Mouse (Mus musculus): ENCODE results near the gene Nt5dc3. TPM values are rescaled to one million over a fixed set of nuclear protein-coding genes. Genes with fewer than 3 reads are reported as not detected.

The Nt5dc3 gene
- polyA plus RNA-seq, 1 experiment, result 15.5 TPM

GRCm38 (mm10) chr10:86761236-86761635, 17.6 kb upstream of the Nt5dc3 start:
- H3ac ChIP-seq (ENCODE audit: control insufficient read depth, insufficient read length), result no peak overlapping the region
- no peaks in the 10 kb centered on the region for H3K36me3 ChIP-seq (ENCODE audit: control insufficient read depth, insufficient read depth)
- no peaks in the 10 kb centered on the region for H3K27me3 ChIP-seq (ENCODE audit: control insufficient read depth, insufficient read depth, insufficient read length)
- H3K79me2 ChIP-seq (ENCODE audit: control insufficient read depth, insufficient read depth), result no peaks in the 10 kb centered on the region
- TF ChIP-seq MYOD1 (IDR thresholded peaks at IDR 0.05; ENCODE audit: control insufficient read depth in 1 of 3, insufficient read length in 2 of 3, low read depth in 2 of 3), result no peak
- no peak for TF ChIP-seq POLR2A (IDR thresholded peaks at IDR 0.05; ENCODE audit: insufficient read length, low read depth)
- no peak for TF ChIP-seq MAX (IDR thresholded peaks at IDR 0.05; ENCODE audit: low read depth)
- TF ChIP-seq REST (IDR thresholded peaks at IDR 0.05; ENCODE audit: insufficient read depth, insufficient read length), result no peak
- TF ChIP-seq POLR2AphosphoS2 (IDR thresholded peaks at IDR 0.05; ENCODE audit: insufficient read length, low read depth), result no peak
- TF ChIP-seq SRF (IDR thresholded peaks at IDR 0.05; ENCODE audit: control insufficient read depth, insufficient read length, low read depth), result no peak
- no peak for TF ChIP-seq MYOG (IDR thresholded peaks at IDR 0.05; ENCODE audit: control insufficient read depth in 1 of 3, insufficient read depth in 1 of 3, insufficient read length in 2 of 3, low read depth in 2 of 3)
- no peak for TF ChIP-seq E2F4 (IDR thresholded peaks at IDR 0.05; ENCODE audit: insufficient read depth)
- no peak for TF ChIP-seq CEBPB (IDR thresholded peaks at IDR 0.05; ENCODE audit: insufficient read depth, poor library complexity, severe bottlenecking)
- no peak for TF ChIP-seq TCF12 (IDR thresholded peaks at IDR 0.05; ENCODE audit: insufficient read depth, poor library complexity, severe bottlenecking)
- no peak for TF ChIP-seq TCF3 (IDR thresholded peaks at IDR 0.05; ENCODE audit: insufficient read length, low read depth)
- TF ChIP-seq USF1 (IDR thresholded peaks at IDR 0.05; ENCODE audit: low read depth), result no peak
- H3K4me2 ChIP-seq (ENCODE audit: low read depth), result no peak overlapping the region
- no peak overlapping the region for H3K4me3 ChIP-seq

- TF ChIP-seq E2F4 (IDR thresholded peaks at IDR 0.05; ENCODE audit: insufficient read depth) (no peak), MYOG (IDR thresholded peaks at IDR 0.05; ENCODE audit: control insufficient read depth in 1 of 3, insufficient read depth in 1 of 3, insufficient read length in 2 of 3, low read depth in 2 of 3) (no peak), TCF3 (IDR thresholded peaks at IDR 0.05; ENCODE audit: insufficient read length, low read depth) (no peak), MYOD1 (IDR thresholded peaks at IDR 0.05; ENCODE audit: control insufficient read depth in 1 of 3, insufficient read length in 2 of 3, low read depth in 2 of 3) (no peak), REST (IDR thresholded peaks at IDR 0.05; ENCODE audit: insufficient read depth, insufficient read length) (no peak), SRF (IDR thresholded peaks at IDR 0.05; ENCODE audit: control insufficient read depth, insufficient read length, low read depth) (no peak), MAX (IDR thresholded peaks at IDR 0.05; ENCODE audit: low read depth) (no peak), POLR2A (IDR thresholded peaks at IDR 0.05; ENCODE audit: insufficient read length, low read depth) (no peak), USF1 (IDR thresholded peaks at IDR 0.05; ENCODE audit: low read depth) (no peak), CEBPB (IDR thresholded peaks at IDR 0.05; ENCODE audit: insufficient read depth, poor library complexity, severe bottlenecking) (no peak), POLR2AphosphoS2 (IDR thresholded peaks at IDR 0.05; ENCODE audit: insufficient read length, low read depth) (no peak), TCF12 (IDR thresholded peaks at IDR 0.05; ENCODE audit: insufficient read depth, poor library complexity, severe bottlenecking) (no peak)
- H3ac ChIP-seq (ENCODE audit: control insufficient read depth, insufficient read length), result no peak overlapping the region
- no peaks in the 10 kb centered on the region for H3K36me3 ChIP-seq (ENCODE audit: control insufficient read depth, insufficient read depth)
- no peaks in the 10 kb centered on the region for H3K27me3 ChIP-seq (ENCODE audit: control insufficient read depth, insufficient read depth, insufficient read length)
- no peaks in the 10 kb centered on the region for H3K79me2 ChIP-seq (ENCODE audit: control insufficient read depth, insufficient read depth)
- no peak overlapping the region for H3K4me2 ChIP-seq (ENCODE audit: low read depth)
- H3K4me3 ChIP-seq, result no peak overlapping the region
Observed at GRCm38 (mm10) chr10:86761722-86762383, 17.0 kb upstream of the Nt5dc3 start.

DNA sequence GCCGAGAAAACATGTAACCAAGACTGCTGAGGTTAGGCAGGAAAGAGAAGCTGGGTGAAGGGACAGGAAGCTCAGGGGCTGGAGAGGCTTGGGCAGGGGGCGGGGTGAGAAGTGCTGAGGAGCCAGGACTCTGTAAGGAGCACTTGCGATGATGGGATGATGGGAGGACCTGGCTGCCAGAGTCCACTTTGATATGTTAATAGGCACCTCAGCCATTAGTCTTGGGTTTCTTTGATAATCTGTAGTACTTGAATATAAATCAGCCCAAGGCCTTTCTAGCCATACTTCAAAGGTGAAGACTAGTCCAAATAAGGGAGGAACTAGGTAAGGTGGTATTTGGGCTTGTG, 16.4 kb upstream of the Nt5dc3 start:
- no peaks in the 10 kb centered on the region for H3K79me2 ChIP-seq (ENCODE audit: control insufficient read depth, insufficient read depth)
- no peak overlapping the region for H3ac ChIP-seq (ENCODE audit: control insufficient read depth, insufficient read length)
- H3K36me3 ChIP-seq (ENCODE audit: control insufficient read depth, insufficient read depth), result no peaks in the 10 kb centered on the region
- H3K27me3 ChIP-seq (ENCODE audit: control insufficient read depth, insufficient read depth, insufficient read length), result no peaks in the 10 kb centered on the region
- no peak overlapping the region for H3K4me3 ChIP-seq
- no peak overlapping the region for H3K4me2 ChIP-seq (ENCODE audit: low read depth)
- TF ChIP-seq TCF3 (IDR thresholded peaks at IDR 0.05; ENCODE audit: insufficient read length, low read depth) (no peak), E2F4 (IDR thresholded peaks at IDR 0.05; ENCODE audit: insufficient read depth) (no peak), USF1 (IDR thresholded peaks at IDR 0.05; ENCODE audit: low read depth) (no peak), MAX (IDR thresholded peaks at IDR 0.05; ENCODE audit: low read depth) (no peak), REST (IDR thresholded peaks at IDR 0.05; ENCODE audit: insufficient read depth, insufficient read length) (no peak), POLR2A (IDR thresholded peaks at IDR 0.05; ENCODE audit: insufficient read length, low read depth) (no peak), MYOG (IDR thresholded peaks at IDR 0.05; ENCODE audit: control insufficient read depth in 1 of 3, insufficient read depth in 1 of 3, insufficient read length in 2 of 3, low read depth in 2 of 3) (no peak), SRF (IDR thresholded peaks at IDR 0.05; ENCODE audit: control insufficient read depth, insufficient read length, low read depth) (no peak), POLR2AphosphoS2 (IDR thresholded peaks at IDR 0.05; ENCODE audit: insufficient read length, low read depth) (no peak), CEBPB (IDR thresholded peaks at IDR 0.05; ENCODE audit: insufficient read depth, poor library complexity, severe bottlenecking) (no peak), TCF12 (IDR thresholded peaks at IDR 0.05; ENCODE audit: insufficient read depth, poor library complexity, severe bottlenecking) (no peak), MYOD1 (IDR thresholded peaks at IDR 0.05; ENCODE audit: control insufficient read depth in 1 of 3, insufficient read length in 2 of 3, low read depth in 2 of 3) (no peak)

GRCm38 (mm10) chr10:86763672-86764071, 15.1 kb upstream of the Nt5dc3 start, which contains the start of gene Gm49358:
Gene Gm49358 (plus strand): TSS chr10:86763972.
- Histone ChIP-seq H3K79me2 (ENCODE audit: control insufficient read depth, insufficient read depth) (no peaks in the 10 kb centered on the region), H3K36me3 (ENCODE audit: control insufficient read depth, insufficient read depth) (no peaks in the 10 kb centered on the region), H3K4me3 (no peak within 1 kb of the TSS), H3ac (ENCODE audit: control insufficient read depth, insufficient read length) (no peak within 1 kb of the TSS), H3K27me3 (ENCODE audit: control insufficient read depth, insufficient read depth, insufficient read length) (no peaks in the 10 kb centered on the region), H3K4me2 (ENCODE audit: low read depth) (no peak within 1 kb of the TSS)
- TF ChIP-seq POLR2AphosphoS2 (IDR thresholded peaks at IDR 0.05; ENCODE audit: insufficient read length, low read depth) (no peak), MAX (IDR thresholded peaks at IDR 0.05; ENCODE audit: low read depth) (no peak), E2F4 (IDR thresholded peaks at IDR 0.05; ENCODE audit: insufficient read depth) (no peak), USF1 (IDR thresholded peaks at IDR 0.05; ENCODE audit: low read depth) (no peak), SRF (IDR thresholded peaks at IDR 0.05; ENCODE audit: control insufficient read depth, insufficient read length, low read depth) (no peak), POLR2A (IDR thresholded peaks at IDR 0.05; ENCODE audit: insufficient read length, low read depth) (no peak), CEBPB (IDR thresholded peaks at IDR 0.05; ENCODE audit: insufficient read depth, poor library complexity, severe bottlenecking) (no peak)
